Mouse (Mus musculus) forebrain, embryonic 11.5 days (tissue): Measurements from ENCODE around the gene Htra1. TPM values are rescaled to one million over a fixed set of nuclear protein-coding genes. Genes with fewer than 3 reads are reported as not detected.

ENCODE experiments used
- ATAC-seq: fragments of 200-750 bp; cut with Nextera tagmentation; replicated peaks from 2 replicates; pipeline ENCODE4 v1.8.0; 2017; ENCODE audit warnings: moderate TSS enrichment; ENCODE audit not compliant: low FRiP score
- DNase-seq: peaks from one replicate; pipeline ENCODE4 v3.0.0-alpha.2; 2017; ENCODE audit warnings: low spot score
- H3K27ac ChIP-seq: fragments of 300-500 bp; sonication (generic); 2 replicates; pipeline ENCODE4 v1.5.1; 2014; ENCODE audit warnings: low read depth, low read length
- H3K27me3 ChIP-seq: fragments of 300-500 bp; sonication (generic); 2 replicates; pipeline ENCODE4 v1.6.1; 2014; ENCODE audit warnings: mild to moderate bottlenecking, low read length, mixed read lengths; ENCODE audit not compliant: control insufficient read depth, insufficient read depth
- H3K36me3 ChIP-seq: fragments of 300-500 bp; sonication (generic); 2 replicates; pipeline ENCODE4 v1.6.1; 2014; ENCODE audit warnings: mild to moderate bottlenecking, low read length, moderate library complexity, mixed read lengths; ENCODE audit not compliant: control insufficient read depth, insufficient read depth
- H3K4me1 ChIP-seq: fragments of 300-500 bp; sonication (generic); replicated peaks from 2 replicates; pipeline ENCODE4 v1.6.1; 2014; ENCODE audit warnings: low read length, mixed read lengths; ENCODE audit not compliant: control insufficient read depth, insufficient read depth
- H3K4me2 ChIP-seq: fragments of 300-500 bp; sonication (generic); 2 replicates; pipeline ENCODE4 v1.6.1; 2014; ENCODE audit warnings: low read depth, mild to moderate bottlenecking, low read length, moderate library complexity, mixed read lengths; ENCODE audit not compliant: severe bottlenecking
- H3K4me3 ChIP-seq: fragments of 300-500 bp; sonication (generic); 2 replicates; pipeline ENCODE4 v1.5.1; 2014; ENCODE audit warnings: low read depth, low read length
- H3K9ac ChIP-seq: fragments of 300-500 bp; sonication (generic); 2 replicates; pipeline ENCODE4 v1.6.1; 2014; ENCODE audit warnings: low read length
- H3K9me3 ChIP-seq: fragments of 300-500 bp; sonication (generic); 2 replicates; pipeline ENCODE4 v1.6.1; 2016; ENCODE audit warnings: low read length, mixed read lengths; ENCODE audit not compliant: control insufficient read depth
- WGBS: fragments of 180-500 bp; shearing (Covaris S2); extraction: QIAGEN DNeasy Blood & Tissue Kit; methylation state at CpG from one replicate; pipeline ENCODE4 v1.1.7; 2014; 5-methylcytosine and 5-hydroxymethylcytosine counted together
- polyA plus RNA-seq: library from polyadenylated mRNA; unstranded; fragments of >200 nt; fragmentation: Nextera tagmentation; extraction: Ambion mirVana; gene quantifications from 2 replicates; pipeline ENCODE4 v1.2.1, GENCODE M21; 2014

Htra1 gene
- polyA plus RNA-seq, 1 experiment from 2014 or later: 4.2 TPM

- no peak for ATAC-seq
- DNase-seq: no peak
- no peak overlapping the region for H3K4me2 ChIP-seq
- H3K4me3 ChIP-seq: no peak overlapping the region
- H3K36me3 ChIP-seq: no peaks in the 10 kb centered on the region
- no peaks in the 10 kb centered on the region for H3K27me3 ChIP-seq
- H3K27ac ChIP-seq: no peak overlapping the region
- 83% methylated on average over 5 of the region's 5 CpGs for WGBS
- no peaks in the 10 kb centered on the region for H3K9me3 ChIP-seq
- H3K9ac ChIP-seq: no peak overlapping the region
- 0 out of 2 replicates have a peak, but pooled peaks cover 2% of the 10 kb centered on the region for H3K4me1 ChIP-seq
These were observed 42.0 kb downstream of the Htra1 start for GRCm38 (mm10) chr7:130977794-130978521.

- no peaks in the 10 kb centered on the region for H3K27me3 ChIP-seq
- WGBS: 93% methylated on average over 1 of the region's 1 CpGs
- H3K4me2 ChIP-seq: no peak overlapping the region
- no peak overlapping the region for H3K9ac ChIP-seq
- ATAC-seq (no peak), DNase-seq (no peak)
- no peaks in the 10 kb centered on the region for H3K9me3 ChIP-seq
- H3K27ac ChIP-seq: no peak overlapping the region
- H3K4me1 ChIP-seq: 0 out of 2 replicates have a peak, but pooled peaks cover 2% of the 10 kb centered on the region
- no peaks in the 10 kb centered on the region for H3K36me3 ChIP-seq
- H3K4me3 ChIP-seq: no peak overlapping the region
These were observed 42.6 kb downstream of the Htra1 start for GRCm38 (mm10) chr7:130978545-130978944.

- H3K9me3 ChIP-seq: no peaks in the 10 kb centered on the region
- no peak overlapping the region for H3K4me3 ChIP-seq
- no peaks in the 10 kb centered on the region for H3K27me3 ChIP-seq
- DNase-seq: no peak
- no peak overlapping the region for H3K27ac ChIP-seq
- H3K36me3 ChIP-seq: no peaks in the 10 kb centered on the region
- no peak for ATAC-seq
- H3K4me2 ChIP-seq: no peak overlapping the region
- 0 out of 2 replicates have a peak, but pooled peaks cover 2% of the 10 kb centered on the region for H3K4me1 ChIP-seq
- H3K9ac ChIP-seq: no peak overlapping the region
- 95% methylated on average over 5 of the region's 5 CpGs for WGBS
These were observed 44.2 kb downstream of the Htra1 start for GRCm38 (mm10) chr7:130980130-130980529.

- 0 out of 2 replicates have a peak, but pooled peaks have one; percentile 27 for ATAC-seq
- no peak overlapping the region for H3K4me3 ChIP-seq
- DNase-seq: peak; percentile 61
- 0 out of 2 replicates have a peak, but pooled peaks cover 2% of the 10 kb centered on the region for H3K4me1 ChIP-seq
- H3K4me2 ChIP-seq: no peak overlapping the region
- 36% methylated on average over 4 of the region's 4 CpGs for WGBS
- no peaks in the 10 kb centered on the region for H3K36me3 ChIP-seq
- H3K27me3 ChIP-seq: no peaks in the 10 kb centered on the region
- no peaks in the 10 kb centered on the region for H3K9me3 ChIP-seq
- H3K9ac ChIP-seq: no peak overlapping the region
- no peak overlapping the region for H3K27ac ChIP-seq
These were observed 46.5 kb downstream of the Htra1 start for GRCm38 (mm10) chr7:130982371-130982770.

- H3K4me1 ChIP-seq: 0 out of 2 replicates have a peak, but pooled peaks cover 2% of the 10 kb centered on the region
- H3K9me3 ChIP-seq: no peaks in the 10 kb centered on the region
- no peak overlapping the region for H3K9ac ChIP-seq
- DNase-seq (no peak), ATAC-seq (no peak)
- H3K36me3 ChIP-seq: no peaks in the 10 kb centered on the region
- no peak overlapping the region for H3K4me3 ChIP-seq
- 66% methylated on average over 3 of the region's 3 CpGs for WGBS
- H3K4me2 ChIP-seq: no peak overlapping the region
- no peaks in the 10 kb centered on the region for H3K27me3 ChIP-seq
- H3K27ac ChIP-seq: no peak overlapping the region
These were observed 47.0 kb downstream of the Htra1 start for GRCm38 (mm10) chr7:130982881-130983280.

- H3K4me2 ChIP-seq: no peak overlapping the region
- no peaks in the 10 kb centered on the region for H3K36me3 ChIP-seq
- WGBS: 95% methylated on average over 7 of the region's 7 CpGs
- H3K9ac ChIP-seq: no peak overlapping the region
- no peaks in the 10 kb centered on the region for H3K27me3 ChIP-seq
- no peak overlapping the region for H3K27ac ChIP-seq
- H3K4me1 ChIP-seq: 0 out of 2 replicates have a peak, but pooled peaks cover 2% of the 10 kb centered on the region
- DNase-seq (no peak), ATAC-seq (no peak)
- no peak overlapping the region for H3K4me3 ChIP-seq
- H3K9me3 ChIP-seq: no peaks in the 10 kb centered on the region
These were observed 48.4 kb downstream of the Htra1 start for GRCm38 (mm10) chr7:130984294-130984693.

- Histone ChIP-seq H3K9ac (no peak overlapping the region), H3K9me3 (no peaks in the 10 kb centered on the region), H3K27me3 (no peaks in the 10 kb centered on the region), H3K27ac (no peak overlapping the region), H3K36me3 (no peaks in the 10 kb centered on the region), H3K4me1 (0 out of 2 replicates have a peak, but pooled peaks cover 2% of the 10 kb centered on the region), H3K4me2 (no peak overlapping the region), H3K4me3 (no peak overlapping the region)
- ATAC-seq: no peak
- no peak for DNase-seq
- WGBS: 92% methylated on average over 12 of the region's 12 CpGs
These were observed 49.3 kb downstream of the Htra1 start for GRCm38 (mm10) chr7:130985193-130985592.

- no peaks in the 10 kb centered on the region for H3K9me3 ChIP-seq
- DNase-seq: no peak
- H3K4me3 ChIP-seq: no peak overlapping the region
- H3K4me2 ChIP-seq: no peak overlapping the region
- no peaks in the 10 kb centered on the region for H3K36me3 ChIP-seq
- no peaks in the 10 kb centered on the region for H3K27me3 ChIP-seq
- 88% methylated on average over 3 of the region's 3 CpGs for WGBS
- no peak for ATAC-seq
- no peak overlapping the region for H3K27ac ChIP-seq
- no peak overlapping the region for H3K9ac ChIP-seq
- 0 out of 2 replicates have a peak, but pooled peaks cover 2% of the 10 kb centered on the region for H3K4me1 ChIP-seq
These were observed 49.8 kb downstream of the Htra1 start for GRCm38 (mm10) chr7:130985716-130986115.

GRCm38 (mm10) chr7:130988146-130988545 is 52.2 kb downstream of the Htra1 start:
- Histone ChIP-seq H3K4me2 (no peak overlapping the region), H3K9ac (no peak overlapping the region), H3K9me3 (no peaks in the 10 kb centered on the region), H3K4me3 (no peak overlapping the region), H3K36me3 (no peaks in the 10 kb centered on the region), H3K27ac (no peak overlapping the region), H3K4me1 (no peaks in the 10 kb centered on the region), H3K27me3 (no peaks in the 10 kb centered on the region)
- DNase-seq: no peak
- 87% methylated on average over 5 of the region's 5 CpGs for WGBS
- no peak for ATAC-seq
